Mouse (Mus musculus) neural tube, embryonic 12.5 days (tissue): ENCODE results near the gene Clic4. TPM values are rescaled to one million over a fixed set of nuclear protein-coding genes. Genes with fewer than 3 reads are reported as not detected.

Experiments used
- ATAC-seq: fragments of 200-750 bp; cut with Nextera tagmentation; 2 replicates; pipeline ENCODE4 v1.8.0; 2017; ENCODE audit warnings: low read depth, mild to moderate bottlenecking, moderate TSS enrichment, moderate library complexity; ENCODE audit not compliant: low FRiP score
- H3K27ac ChIP-seq: fragments of 300-500 bp; sonication (generic); 2 replicates; pipeline ENCODE4 v1.5.1; 2016
- H3K27me3 ChIP-seq: fragments of 300-500 bp; sonication (generic); replicated peaks from 2 replicates; pipeline ENCODE4 v1.6.1; 2016; ENCODE audit warnings: mild to moderate bottlenecking
- H3K36me3 ChIP-seq: fragments of 300-500 bp; sonication (generic); 2 replicates; pipeline ENCODE4 v1.6.1; 2016; ENCODE audit warnings: mild to moderate bottlenecking
- H3K4me1 ChIP-seq: fragments of 300-500 bp; sonication (generic); 2 replicates; pipeline ENCODE4 v1.6.1; 2016
- H3K4me2 ChIP-seq: fragments of 300-500 bp; sonication (generic); replicated peaks from 2 replicates; pipeline ENCODE4 v1.6.1; 2016; ENCODE audit warnings: mild to moderate bottlenecking
- H3K4me3 ChIP-seq: fragments of 300-500 bp; sonication (generic); 2 replicates; pipeline ENCODE4 v1.5.1; 2016
- H3K9ac ChIP-seq: fragments of 300-500 bp; sonication (generic); 2 replicates; pipeline ENCODE4 v1.6.1; 2016; ENCODE audit warnings: mild to moderate bottlenecking
- H3K9me3 ChIP-seq: fragments of 300-500 bp; sonication (generic); 2 replicates; pipeline ENCODE4 v1.6.1; 2016; ENCODE audit warnings: mild to moderate bottlenecking
- WGBS: fragments of 180-500 bp; shearing (Covaris S2); methylation state at CpG from one replicate; pipeline ENCODE4 v1.1.7; 2016; 5-methylcytosine and 5-hydroxymethylcytosine counted together
- polyA plus RNA-seq: library from polyadenylated mRNA; unstranded; fragments of >200 nt; fragmentation: Nextera tagmentation; extraction: Ambion mirVana; gene quantifications from 2 replicates; pipeline ENCODE4 v1.2.1, GENCODE M21; 2016

The Clic4 gene
- polyA plus RNA-seq, 1 experiment from 2014 or later = 151 TPM

DNA sequence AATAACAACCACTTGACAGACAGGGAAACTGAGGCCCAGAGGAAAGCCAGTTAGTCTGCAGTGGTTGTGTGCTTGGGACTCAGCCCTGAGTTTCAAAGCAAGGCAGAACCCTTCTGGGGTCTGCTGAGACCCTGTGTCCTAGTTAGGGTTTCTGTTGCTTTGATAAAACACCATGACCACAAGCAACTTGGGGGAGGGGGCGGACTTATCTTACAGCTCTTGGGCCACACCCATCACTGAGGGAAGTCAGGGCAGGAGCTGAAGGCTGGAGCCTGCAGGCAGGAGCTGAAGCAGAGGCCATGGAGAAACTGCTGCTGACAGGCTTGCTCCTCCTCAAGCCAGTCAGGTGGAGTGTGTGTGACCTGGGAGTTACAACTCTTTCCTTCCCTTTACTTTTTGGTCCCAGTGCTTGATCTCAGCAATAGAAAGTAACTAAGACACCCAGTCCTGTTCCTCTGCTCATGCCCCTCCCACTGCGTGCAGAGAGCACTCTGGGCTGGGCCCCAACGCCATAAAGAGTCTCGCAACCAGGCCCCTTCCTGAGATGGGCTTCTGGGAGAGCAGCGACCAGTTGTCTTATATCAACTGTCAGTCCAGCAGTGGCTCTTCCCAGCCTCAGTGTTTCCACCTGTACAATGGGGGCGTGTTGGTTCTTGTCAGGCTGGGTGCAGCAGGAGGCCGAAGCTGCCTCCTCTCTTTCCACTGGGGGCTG, 104.6 kb downstream of the Clic4 start:
- Histone ChIP-seq H3K4me2 (no peak overlapping the region), H3K36me3 (no peaks in the 10 kb centered on the region), H3K9ac (no peak overlapping the region), H3K27me3 (peaks cover 74% of the 10 kb centered on the region), H3K4me3 (no peak overlapping the region), H3K27ac (no peak overlapping the region), H3K4me1 (peaks cover 22% of the 10 kb centered on the region), H3K9me3 (no peaks in the 10 kb centered on the region)
- ATAC-seq = no peak
- WGBS = 44% methylated on average over 7 of the region's 7 CpGs

DNA sequence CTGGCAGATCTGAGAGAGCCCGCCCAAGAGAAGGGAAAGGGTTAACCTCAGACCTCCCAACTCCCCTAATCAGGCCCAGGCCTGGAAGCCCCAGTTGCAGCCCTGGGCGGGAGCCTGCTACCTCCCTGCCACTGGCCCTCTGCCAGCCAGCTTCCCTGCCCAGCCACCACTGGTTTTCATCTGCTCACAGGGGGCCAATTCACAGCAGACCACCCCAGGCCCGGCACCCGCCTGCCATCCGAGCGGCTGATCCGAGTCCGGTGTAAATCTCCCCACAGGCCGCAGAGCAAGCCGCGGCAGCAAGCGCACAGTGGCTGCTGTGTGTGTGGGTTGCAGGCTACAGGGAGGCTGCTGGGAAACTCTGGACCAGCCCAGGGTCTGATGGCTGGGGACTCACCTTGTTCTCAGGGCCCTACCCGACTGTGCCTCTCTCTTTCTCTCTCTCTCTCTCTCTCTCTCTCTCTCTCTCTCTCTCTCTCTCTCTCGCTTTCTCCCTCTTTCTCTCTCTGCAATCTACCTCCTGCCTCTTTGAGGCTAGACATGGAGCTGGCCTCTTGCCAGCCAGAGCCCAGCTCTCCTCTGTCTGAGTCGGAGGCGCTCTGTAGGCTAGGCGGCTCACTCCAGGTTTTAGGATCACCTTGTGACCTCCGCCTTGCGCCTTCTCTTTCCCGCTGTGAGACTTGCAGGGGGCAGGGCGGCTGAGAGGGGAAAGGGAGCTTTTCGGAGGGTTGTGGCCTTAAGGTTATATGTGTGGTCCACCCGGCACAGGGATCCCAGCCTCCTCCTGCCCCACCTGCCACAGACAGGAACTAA, 106.0 kb downstream of the Clic4 start:
- Histone ChIP-seq H3K4me2 (peak overlapping the region; percentile 44), H3K4me1 (peaks cover 19% of the 10 kb centered on the region), H3K9ac (peak overlapping the region; percentile 34; the same call in 1 of the 2 replicates), H3K27me3 (peaks cover 70% of the 10 kb centered on the region), H3K36me3 (no peaks in the 10 kb centered on the region), H3K27ac (no peak overlapping the region), H3K9me3 (no peaks in the 10 kb centered on the region), H3K4me3 (no peak overlapping the region)
- ATAC-seq = peak; percentile 52
- 3% methylated on average over 23 of the region's 23 CpGs for WGBS

DNA sequence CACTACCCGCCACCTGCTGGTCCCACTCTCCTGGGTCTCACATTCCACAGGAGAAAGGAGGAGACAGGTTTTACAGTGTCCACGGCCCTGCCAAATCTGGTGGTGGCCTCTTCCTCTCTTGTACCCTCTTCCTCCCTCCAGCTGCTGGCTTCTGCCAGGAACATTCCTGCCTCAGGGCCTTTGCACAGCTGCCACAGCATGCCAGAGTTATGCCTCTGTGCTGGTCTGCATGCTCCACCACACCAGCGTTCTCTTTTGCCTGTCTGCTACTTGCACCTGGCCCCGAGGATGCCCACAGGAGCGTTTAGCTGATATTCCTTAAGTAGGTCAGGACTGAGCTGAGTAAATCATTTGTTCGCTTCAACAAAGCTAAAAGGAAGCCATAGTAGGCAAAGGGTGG, 106.9 kb downstream of the Clic4 start:
- Histone ChIP-seq H3K4me1 (peaks cover 16% of the 10 kb centered on the region), H3K4me3 (no peak overlapping the region), H3K9me3 (no peaks in the 10 kb centered on the region), H3K4me2 (no peak overlapping the region; the same call in 1 of the 2 replicates), H3K27me3 (peaks cover 71% of the 10 kb centered on the region), H3K36me3 (no peaks in the 10 kb centered on the region), H3K27ac (no peak overlapping the region), H3K9ac (no peak overlapping the region)
- ATAC-seq = no peak
- 54% methylated on average over 6 of the region's 6 CpGs for WGBS

Other genes with a start within 250 kb of the Clic4 start
- 1.6 and 2.1 TPM in 2 replicates for gene Runx3, start 152.2 kb downstream of the Clic4 start, polyA plus RNA-seq
- 191 and 241 TPM in 2 replicates for gene Srrm1, start 80.5 kb upstream of the Clic4 start, polyA plus RNA-seq
- gene Ncmap, start 125.4 kb upstream of the Clic4 start, polyA plus RNA-seq = 1.3 and 1.7 TPM in 2 replicates
- 21.7 and 22.2 TPM in 2 replicates for gene Rcan3, start 161.0 kb upstream of the Clic4 start, polyA plus RNA-seq
- 0.41 TPM in 1 of 2 replicates, not detected in the other for gene Stpg1, start 222.0 kb upstream of the Clic4 start, polyA plus RNA-seq
- gene Nipal3, start 222.2 kb upstream of the Clic4 start, polyA plus RNA-seq = 3.8 and 4.7 TPM in 2 replicates